Mouse (Mus musculus): Measurements from ENCODE around the gene Pla2g2e. TPM values are rescaled to one million over a fixed set of nuclear protein-coding genes. Genes with fewer than 3 reads are reported as not detected.

Pla2g2e gene
- polyA plus RNA-seq, 1 experiment from 2014 or later = not detected

DNA sequence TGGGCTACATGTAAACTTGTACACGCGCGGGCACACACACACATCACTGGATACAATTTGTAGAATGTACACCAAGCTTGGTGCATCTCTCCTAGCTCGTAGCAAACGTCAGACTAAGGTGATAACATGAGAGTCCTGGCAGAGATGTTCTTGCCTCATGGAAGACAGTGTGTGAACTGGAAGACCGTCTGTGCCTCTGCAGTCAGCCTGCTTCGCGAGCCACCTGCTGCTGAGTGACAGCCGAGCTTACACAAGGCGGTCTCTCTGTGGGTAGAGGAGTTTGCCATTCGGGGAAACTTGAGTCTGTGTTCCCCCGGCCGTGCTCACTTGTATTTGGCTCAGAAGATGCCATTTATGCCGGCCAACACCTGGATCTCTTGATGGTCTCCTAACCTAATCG is 19.3 kb upstream of the Pla2g2e start:
- 85% methylated on average over 15 of the region's 15 CpGs for WGBS
- Histone ChIP-seq H3K27ac (ENCODE audit: low read depth, low read length) (no peak overlapping the region), H3K4me2 (replicated peaks; ENCODE audit: low read depth, low read length) (no peak overlapping the region)

GRCm38 (mm10) chr4:138859245-138859644 is 18.5 kb upstream of the Pla2g2e start:
- DNase-seq (ENCODE audit: low spot score) = peak; percentile 77
- ATAC-seq (ENCODE audit: low FRiP score) = no peak
- Histone ChIP-seq H3K4me3 (ENCODE audit: low read depth, low read length) (peak overlapping the region; percentile 24; the same call in 1 of the 2 replicates), H3K9ac (ENCODE audit: low read depth, low read length) (0 out of 2 replicates have a peak overlapping the region, but pooled peaks have one; percentile 4), H3K9me3 (ENCODE audit: control insufficient read depth, low read length) (no peaks in the 10 kb centered on the region), H3K4me1 (replicated peaks; ENCODE audit: control insufficient read depth, insufficient read depth, low read length) (no peaks in the 10 kb centered on the region), H3K27ac (ENCODE audit: low read depth, low read length) (no peak overlapping the region), H3K36me3 (ENCODE audit: control insufficient read depth, insufficient read depth, low read length) (no peaks in the 10 kb centered on the region), H3K4me2 (replicated peaks; ENCODE audit: low read depth, low read length) (peak overlapping the region; percentile 40), H3K27me3 (ENCODE audit: control insufficient read depth, insufficient read depth, low read length) (no peaks in the 10 kb centered on the region)
- 17% methylated on average over 9 of the region's 9 CpGs for WGBS

More for the DNA sequence above, 19.3 kb upstream of the Pla2g2e start:
- Histone ChIP-seq H3K27me3 (ENCODE audit: control insufficient read depth, insufficient read depth, low read length) (no peaks in the 10 kb centered on the region), H3K4me1 (replicated peaks; ENCODE audit: control insufficient read depth, insufficient read depth, low read length) (no peaks in the 10 kb centered on the region), H3K4me3 (ENCODE audit: low read depth, low read length) (no peak overlapping the region), H3K9me3 (ENCODE audit: control insufficient read depth, low read length) (no peaks in the 10 kb centered on the region), H3K36me3 (ENCODE audit: control insufficient read depth, insufficient read depth, low read length) (no peaks in the 10 kb centered on the region), H3K9ac (ENCODE audit: low read depth, low read length) (no peak overlapping the region)
- DNase-seq (ENCODE audit: low spot score) (no peak), ATAC-seq (ENCODE audit: low FRiP score) (no peak)

DNA sequence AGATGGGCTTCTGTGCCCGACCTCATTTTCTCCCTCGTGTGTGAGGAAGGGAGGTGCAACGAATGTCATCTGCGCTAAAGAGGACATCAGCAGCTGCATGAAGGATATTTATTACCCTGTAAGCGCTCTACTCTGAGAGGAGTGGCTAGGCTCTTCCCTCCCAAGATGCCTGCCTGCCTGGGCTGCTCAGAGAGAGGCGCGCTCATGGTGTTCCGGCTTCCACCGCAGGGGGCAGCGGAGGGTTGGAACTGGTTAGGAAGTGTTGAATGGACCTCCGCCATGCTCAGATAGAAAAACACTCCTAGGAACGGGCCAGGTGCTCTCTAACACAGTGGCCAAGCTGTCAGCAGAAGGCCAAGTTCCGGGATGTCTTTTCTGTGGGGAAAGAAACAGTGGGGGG is 18.0 kb upstream of the Pla2g2e start:
- ATAC-seq (ENCODE audit: low FRiP score) (peak; percentile 75; the same call in 1 of the 2 replicates), DNase-seq (ENCODE audit: low spot score) (peak; percentile 91)
- Histone ChIP-seq H3K4me2 (replicated peaks; ENCODE audit: low read depth, low read length) (peak overlapping the region; percentile 40), H3K27me3 (ENCODE audit: control insufficient read depth, insufficient read depth, low read length) (no peaks in the 10 kb centered on the region), H3K4me1 (replicated peaks; ENCODE audit: control insufficient read depth, insufficient read depth, low read length) (no peaks in the 10 kb centered on the region), H3K4me3 (ENCODE audit: low read depth, low read length) (peak overlapping the region; percentile 24; the same call in 1 of the 2 replicates), H3K9me3 (ENCODE audit: control insufficient read depth, low read length) (no peaks in the 10 kb centered on the region), H3K36me3 (ENCODE audit: control insufficient read depth, insufficient read depth, low read length) (no peaks in the 10 kb centered on the region), H3K27ac (ENCODE audit: low read depth, low read length) (no peak overlapping the region), H3K9ac (ENCODE audit: low read depth, low read length) (0 out of 2 replicates have a peak overlapping the region, but pooled peaks have one; percentile 4)
- WGBS = 7% methylated on average over 13 of the region's 13 CpGs

DNA sequence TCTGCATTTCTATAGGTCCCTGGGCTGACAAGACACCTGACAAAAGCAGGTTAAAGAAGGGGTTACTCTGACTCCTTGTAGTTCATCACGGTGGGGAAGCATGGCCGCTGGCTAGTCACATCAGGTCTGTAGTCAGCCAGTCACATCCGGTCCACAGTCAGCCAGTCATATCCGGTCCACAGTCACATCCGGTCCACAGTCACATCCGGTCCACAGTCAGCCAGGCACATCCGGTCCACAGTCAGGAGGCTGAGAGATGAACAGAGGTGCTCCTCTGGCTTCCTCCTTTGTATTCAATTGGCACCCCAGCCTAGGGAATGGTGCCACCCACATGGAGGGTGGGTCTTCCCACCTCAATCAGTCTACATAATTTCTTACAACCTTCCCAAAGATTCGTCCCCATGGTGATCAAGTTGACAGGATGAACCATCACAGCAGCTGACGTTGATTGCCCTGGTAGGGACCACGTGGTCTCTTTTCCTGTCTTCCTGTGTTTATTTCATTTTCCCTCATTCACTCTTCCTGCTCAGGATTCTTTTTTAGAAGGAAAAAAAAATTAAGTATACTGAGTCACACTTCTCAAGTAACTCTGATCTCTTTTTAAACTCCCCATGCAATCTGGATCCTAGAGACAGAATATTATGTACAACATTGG is 14.3 kb upstream of the Pla2g2e start, which contains the start of gene Pla2g5:
Gene Pla2g5 (minus strand): TSS at position 139 of the 655 bp plus-strand sequence.
- no peak for DNase-seq (ENCODE audit: low spot score)
- no peaks in the 10 kb centered on the region for H3K9me3 ChIP-seq (ENCODE audit: control insufficient read depth, low read length)
- H3K9ac ChIP-seq (ENCODE audit: low read depth, low read length) = no peak within 1 kb of the TSS
- H3K27me3 ChIP-seq (ENCODE audit: control insufficient read depth, insufficient read depth, low read length) = no peaks in the 10 kb centered on the region
- ATAC-seq (ENCODE audit: low FRiP score) = no peak
- no peak within 1 kb of the TSS for H3K27ac ChIP-seq (ENCODE audit: low read depth, low read length)
- H3K4me3 ChIP-seq (ENCODE audit: low read depth, low read length) = no peak within 1 kb of the TSS
- no peaks in the 10 kb centered on the region for H3K4me1 ChIP-seq (replicated peaks; ENCODE audit: control insufficient read depth, insufficient read depth, low read length)
- 78% methylated on average over 10 of the region's 10 CpGs for WGBS
- no peak within 1 kb of the TSS for H3K4me2 ChIP-seq (replicated peaks; ENCODE audit: low read depth, low read length)
- H3K36me3 ChIP-seq (ENCODE audit: control insufficient read depth, insufficient read depth, low read length) = no peaks in the 10 kb centered on the region

- ATAC-seq (ENCODE audit: low FRiP score) = no peak
- no peaks in the 10 kb centered on the region for H3K4me1 ChIP-seq (replicated peaks; ENCODE audit: control insufficient read depth, insufficient read depth, low read length)
- WGBS = 68% methylated on average over 5 of the region's 5 CpGs
- H3K4me2 ChIP-seq (replicated peaks; ENCODE audit: low read depth, low read length) = no peak overlapping the region
- no peaks in the 10 kb centered on the region for H3K9me3 ChIP-seq (ENCODE audit: control insufficient read depth, low read length)
- DNase-seq (ENCODE audit: low spot score) = no peak
- no peak overlapping the region for H3K4me3 ChIP-seq (ENCODE audit: low read depth, low read length)
- no peaks in the 10 kb centered on the region for H3K27me3 ChIP-seq (ENCODE audit: control insufficient read depth, insufficient read depth, low read length)
- no peak overlapping the region for H3K27ac ChIP-seq (ENCODE audit: low read depth, low read length)
- no peak overlapping the region for H3K9ac ChIP-seq (ENCODE audit: low read depth, low read length)
- H3K36me3 ChIP-seq (ENCODE audit: control insufficient read depth, insufficient read depth, low read length) = no peaks in the 10 kb centered on the region
Observed at GRCm38 (mm10) chr4:138865092-138865491, 12.7 kb upstream of the Pla2g2e start.

- Histone ChIP-seq H3K9ac (ENCODE audit: low read depth, low read length) (no peak overlapping the region), H3K36me3 (ENCODE audit: control insufficient read depth, insufficient read depth, low read length) (no peaks in the 10 kb centered on the region), H3K27ac (ENCODE audit: low read depth, low read length) (no peak overlapping the region), H3K9me3 (ENCODE audit: control insufficient read depth, low read length) (no peaks in the 10 kb centered on the region), H3K27me3 (ENCODE audit: control insufficient read depth, insufficient read depth, low read length) (no peaks in the 10 kb centered on the region), H3K4me1 (replicated peaks; ENCODE audit: control insufficient read depth, insufficient read depth, low read length) (no peaks in the 10 kb centered on the region), H3K4me2 (replicated peaks; ENCODE audit: low read depth, low read length) (no peak overlapping the region), H3K4me3 (ENCODE audit: low read depth, low read length) (no peak overlapping the region)
- no peak for ATAC-seq (ENCODE audit: low FRiP score)
- WGBS = 76% methylated on average over 6 of the region's 6 CpGs
- DNase-seq (ENCODE audit: low spot score) = no peak
Observed at GRCm38 (mm10) chr4:138865991-138866390, 11.8 kb upstream of the Pla2g2e start.

GRCm38 (mm10) chr4:138866413-138866812 is 11.3 kb upstream of the Pla2g2e start:
- 13% methylated on average over 7 of the region's 7 CpGs for WGBS
- H3K27ac ChIP-seq (ENCODE audit: low read depth, low read length) = no peak overlapping the region
- no peak overlapping the region for H3K4me2 ChIP-seq (replicated peaks; ENCODE audit: low read depth, low read length)
- H3K4me1 ChIP-seq (replicated peaks; ENCODE audit: control insufficient read depth, insufficient read depth, low read length) = no peaks in the 10 kb centered on the region
- H3K36me3 ChIP-seq (ENCODE audit: control insufficient read depth, insufficient read depth, low read length) = no peaks in the 10 kb centered on the region
- DNase-seq (ENCODE audit: low spot score) = peak; percentile 87
- no peak overlapping the region for H3K9ac ChIP-seq (ENCODE audit: low read depth, low read length)
- H3K4me3 ChIP-seq (ENCODE audit: low read depth, low read length) = no peak overlapping the region
- no peaks in the 10 kb centered on the region for H3K27me3 ChIP-seq (ENCODE audit: control insufficient read depth, insufficient read depth, low read length)
- no peaks in the 10 kb centered on the region for H3K9me3 ChIP-seq (ENCODE audit: control insufficient read depth, low read length)
- ATAC-seq (ENCODE audit: low FRiP score) = no peak

DNA sequence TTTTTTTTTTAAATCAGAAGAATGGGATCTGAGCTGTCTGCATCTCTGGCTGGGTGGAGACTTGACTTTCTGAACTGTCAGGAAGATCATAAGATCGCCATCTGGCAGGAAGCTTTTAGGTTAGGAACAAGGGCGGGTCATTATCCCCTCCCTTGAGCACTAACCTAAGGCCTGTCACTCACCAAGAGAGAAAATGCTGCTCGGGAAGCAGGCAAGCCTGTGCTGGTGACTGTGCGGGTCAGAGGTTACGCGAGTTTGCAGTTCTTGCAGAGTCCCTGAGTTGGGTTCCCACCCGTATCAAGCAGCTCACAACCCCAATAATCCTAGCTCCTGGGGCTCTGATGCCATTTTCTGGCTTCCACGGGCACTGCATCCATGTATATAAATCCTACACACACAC is 9.1 kb upstream of the Pla2g2e start:
- Histone ChIP-seq H3K9me3 (ENCODE audit: control insufficient read depth, low read length) (no peaks in the 10 kb centered on the region), H3K4me1 (replicated peaks; ENCODE audit: control insufficient read depth, insufficient read depth, low read length) (no peaks in the 10 kb centered on the region), H3K4me3 (ENCODE audit: low read depth, low read length) (no peak overlapping the region), H3K27me3 (ENCODE audit: control insufficient read depth, insufficient read depth, low read length) (no peaks in the 10 kb centered on the region), H3K36me3 (ENCODE audit: control insufficient read depth, insufficient read depth, low read length) (no peaks in the 10 kb centered on the region), H3K9ac (ENCODE audit: low read depth, low read length) (no peak overlapping the region), H3K4me2 (replicated peaks; ENCODE audit: low read depth, low read length) (no peak overlapping the region), H3K27ac (ENCODE audit: low read depth, low read length) (no peak overlapping the region)
- DNase-seq (ENCODE audit: low spot score) (peak; percentile 29), ATAC-seq (ENCODE audit: low FRiP score) (no peak)
- 45% methylated on average over 8 of the region's 8 CpGs for WGBS

DNA sequence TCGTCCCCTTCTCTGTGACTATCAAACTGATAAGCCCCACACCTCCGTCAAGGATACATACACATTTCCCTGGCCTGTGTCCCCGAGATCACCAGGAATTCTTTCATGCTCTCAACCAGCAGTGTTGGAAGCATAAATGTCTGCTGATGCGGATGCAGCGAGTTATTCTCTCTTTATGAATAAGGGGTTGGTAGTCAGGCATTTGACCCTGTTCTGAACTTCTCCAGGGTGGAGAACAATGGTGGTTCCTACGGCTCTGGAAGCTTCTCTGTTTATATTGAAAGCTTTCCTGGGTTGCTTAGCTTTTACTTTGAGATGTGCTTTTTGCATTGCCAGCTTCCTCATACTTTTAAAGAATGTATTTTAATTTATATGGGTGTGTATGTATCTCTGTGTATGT is 3.9 kb upstream of the Pla2g2e start, which contains the start of gene Gm13030:
Gene Gm13030 (minus strand): TSS at position 101 of the 400 bp plus-strand sequence.
- no peak within 1 kb of the TSS for H3K27ac ChIP-seq (ENCODE audit: low read depth, low read length)
- H3K36me3 ChIP-seq (ENCODE audit: control insufficient read depth, insufficient read depth, low read length) = no peaks in the 10 kb centered on the region
- ATAC-seq (ENCODE audit: low FRiP score) (no peak), DNase-seq (ENCODE audit: low spot score) (no peak)
- H3K4me3 ChIP-seq (ENCODE audit: low read depth, low read length) = no peak within 1 kb of the TSS
- WGBS = 76% methylated on average over 6 of the region's 6 CpGs
- H3K9me3 ChIP-seq (ENCODE audit: control insufficient read depth, low read length) = no peaks in the 10 kb centered on the region
- H3K4me2 ChIP-seq (replicated peaks; ENCODE audit: low read depth, low read length) = no peak within 1 kb of the TSS
- H3K27me3 ChIP-seq (ENCODE audit: control insufficient read depth, insufficient read depth, low read length) = no peaks in the 10 kb centered on the region
- H3K4me1 ChIP-seq (replicated peaks; ENCODE audit: control insufficient read depth, insufficient read depth, low read length) = 0 out of 2 replicates have a peak, but pooled peaks cover 2% of the 10 kb centered on the region
- no peak within 1 kb of the TSS for H3K9ac ChIP-seq (ENCODE audit: low read depth, low read length)
